ENCODE assay signal across 13 mouse cellular contexts in genomic region chr9:65015461-65016222, GRCm38 (mm10). TPM values are rescaled to one million over a fixed set of nuclear protein-coding genes. Genes with fewer than 3 reads are reported as not detected.
A peak's percentile ranks its signal among the peaks of the same experiment; 100 is the strongest.
DNase-seq lines count a peak whose midpoint lies in the region; ATAC-seq and TF ChIP-seq lines count a peak whose summit lies in the region.
"Had no signal": no experiment of that assay in that cellular context is flagged by ENCODE, and none has a peak within 500 bp of the region (broad histone marks: within the 10 kb centered on the region; RNA-seq: fewer than 3 reads in every experiment).

No protein-coding gene starts in this region.

- no peak for TF ChIP-seq CTCF in forebrain, postnatal 0 days (IDR thresholded peaks at IDR 0.05; ENCODE audit: low read depth)
- no peak for TF ChIP-seq CTCF in liver, adult 2 months (IDR thresholded peaks at IDR 0.05; ENCODE audit: low read depth, low read length)

- no peak for ATAC-seq in forebrain, postnatal 0 days
- no peak for ATAC-seq in forebrain, embryonic 13.5 days
- no peak for ATAC-seq in liver, embryonic 11.5 days (replicated peaks; ENCODE audit: low FRiP score)
- ATAC-seq in hindbrain, embryonic 15.5 days (ENCODE audit: low FRiP score, low read depth), result no peak
- ATAC-seq: CD4-positive, CD25-positive, alpha-beta regulatory T cell, adult 4 months had no signal

- no peak for TF ChIP-seq POLR2A in liver, adult 2 months (IDR thresholded peaks at IDR 0.05; ENCODE audit: extremely low read depth, insufficient read depth, low read length)

- H3K4me1 ChIP-seq in forebrain, postnatal 0 days (ENCODE audit: insufficient read depth), result peaks cover 35% of the 10 kb centered on the region
- peaks cover 56% of the 10 kb centered on the region for H3K4me1 ChIP-seq in forebrain, embryonic 13.5 days
- H3K4me1 ChIP-seq in liver, adult 2 months (ENCODE audit: control insufficient read depth, insufficient read depth, low read length), result peaks cover 35% of the 10 kb centered on the region
- peaks cover 38% of the 10 kb centered on the region for H3K4me1 ChIP-seq in liver, embryonic 11.5 days (replicated peaks; ENCODE audit: control insufficient read depth, insufficient read depth, low read length)
- peaks cover 59% of the 10 kb centered on the region for H3K4me1 ChIP-seq in hindbrain, embryonic 15.5 days (replicated peaks)
- peaks cover 22% of the 10 kb centered on the region for H3K4me1 ChIP-seq in limb, embryonic 10.5 days
- H3K4me1 ChIP-seq: stomach, embryonic 15.5 days had no signal

- no peak overlapping the region for H3K4me2 ChIP-seq in forebrain, postnatal 0 days (ENCODE audit: low read depth)
- H3K4me2 ChIP-seq in forebrain, embryonic 13.5 days, result no peak overlapping the region
- H3K4me2 ChIP-seq in liver, embryonic 11.5 days, result no peak overlapping the region
- H3K4me2 ChIP-seq in hindbrain, embryonic 15.5 days, result no peak overlapping the region
- H3K4me2 ChIP-seq: stomach, embryonic 15.5 days had no signal

- no peaks in the 10 kb centered on the region for H3K9me3 ChIP-seq in forebrain, postnatal 0 days (ENCODE audit: low read length)
- no peaks in the 10 kb centered on the region for H3K9me3 ChIP-seq in forebrain, embryonic 13.5 days (replicated peaks)
- no peaks in the 10 kb centered on the region for H3K9me3 ChIP-seq in liver, embryonic 11.5 days (ENCODE audit: control insufficient read depth, low read length)
- H3K9me3 ChIP-seq in hindbrain, embryonic 15.5 days, result no peaks in the 10 kb centered on the region
- no peaks in the 10 kb centered on the region for H3K9me3 ChIP-seq in limb, embryonic 10.5 days (replicated peaks)
- H3K9me3 ChIP-seq: neural tube, embryonic 12.5 days; stomach, embryonic 15.5 days had no signal

- no peak for DNase-seq in forebrain, postnatal 0 days
- DNase-seq in liver, adult 2 months (ENCODE audit: extremely low read depth, low read depth, low spot score), result peak; percentile 50
- DNase-seq in liver, embryonic 11.5 days (ENCODE audit: low spot score), result no peak
- peak; percentile 55 for DNase-seq in MN1 (ENCODE audit: low spot score)
- DNase-seq in limb, embryonic 10.5 days (ENCODE audit: low spot score), result no peak
- no peak for DNase-seq in left cerebral cortex, adult 11 months (ENCODE audit: low spot score)
- DNase-seq: cerebellum, postnatal 36 days; kidney, adult 18-20 months had no signal

- H3K4me3 ChIP-seq in forebrain, postnatal 0 days (ENCODE audit: low read depth, low read length), result no peak overlapping the region
- H3K4me3 ChIP-seq in forebrain, embryonic 13.5 days, result no peak overlapping the region
- H3K4me3 ChIP-seq in liver, adult 2 months (ENCODE audit: insufficient read depth, low read depth, low read length), result no peak overlapping the region
- no peak overlapping the region for H3K4me3 ChIP-seq in liver, embryonic 11.5 days (ENCODE audit: low read depth, low read length)
- no peak overlapping the region for H3K4me3 ChIP-seq in hindbrain, embryonic 15.5 days
- no peak overlapping the region for H3K4me3 ChIP-seq in limb, embryonic 10.5 days
- H3K4me3 ChIP-seq: neural tube, embryonic 12.5 days; stomach, embryonic 15.5 days had no signal

- peak overlapping the region; percentile 51; the same call in 1 of the 2 replicates for H3K27ac ChIP-seq in forebrain, postnatal 0 days (ENCODE audit: low read depth, low read length)
- no peak overlapping the region for H3K27ac ChIP-seq in forebrain, embryonic 13.5 days
- peak overlapping the region; percentile 54 for H3K27ac ChIP-seq in liver, adult 2 months (replicated peaks; ENCODE audit: insufficient read depth, low read depth, low read length)
- H3K27ac ChIP-seq in liver, embryonic 11.5 days (ENCODE audit: low read depth, low read length), result no peak overlapping the region
- peak overlapping the region; percentile 75 for H3K27ac ChIP-seq in hindbrain, embryonic 15.5 days (replicated peaks)
- no peak overlapping the region for H3K27ac ChIP-seq in limb, embryonic 10.5 days
- H3K27ac ChIP-seq: neural tube, embryonic 12.5 days; stomach, embryonic 15.5 days had no signal

- H3K36me3 ChIP-seq in forebrain, postnatal 0 days (ENCODE audit: insufficient read depth), result no peaks in the 10 kb centered on the region; the same call in 1 of the 2 replicates
- H3K36me3 ChIP-seq in forebrain, embryonic 13.5 days (ENCODE audit: poor library complexity, severe bottlenecking), result 0 out of 2 replicates have a peak, but pooled peaks cover 3% of the 10 kb centered on the region
- no peaks in the 10 kb centered on the region for H3K36me3 ChIP-seq in liver, adult 2 months (ENCODE audit: control insufficient read depth, insufficient read depth, low read length)
- no peaks in the 10 kb centered on the region for H3K36me3 ChIP-seq in liver, embryonic 11.5 days (ENCODE audit: control insufficient read depth, insufficient read depth, low read length)
- no peaks in the 10 kb centered on the region for H3K36me3 ChIP-seq in hindbrain, embryonic 15.5 days
- H3K36me3 ChIP-seq in limb, embryonic 10.5 days, result peaks cover 14% of the 10 kb centered on the region
- H3K36me3 ChIP-seq: neural tube, embryonic 12.5 days; stomach, embryonic 15.5 days had no signal

- peaks cover 50% of the 10 kb centered on the region for H3K79me2 ChIP-seq in liver, adult 2 months (ENCODE audit: control insufficient read depth, insufficient read depth, low read length)

- WGBS in forebrain, postnatal 0 days, result 50% methylated on average over 7 of the region's 7 CpGs
- WGBS in forebrain, embryonic 13.5 days, result 79% methylated on average over 7 of the region's 7 CpGs
- 28% methylated on average over 7 of the region's 7 CpGs for WGBS in liver, adult 2 months
- WGBS in liver, embryonic 11.5 days, result 73% methylated on average over 7 of the region's 7 CpGs
- 69% methylated on average over 7 of the region's 7 CpGs for WGBS in hindbrain, embryonic 15.5 days
- 94% methylated on average over 7 of the region's 7 CpGs for WGBS in limb, embryonic 10.5 days

- no peaks in the 10 kb centered on the region for H3K27me3 ChIP-seq in forebrain, postnatal 0 days (ENCODE audit: insufficient read depth, low read length)
- H3K27me3 ChIP-seq in forebrain, embryonic 13.5 days, result no peaks in the 10 kb centered on the region
- no peaks in the 10 kb centered on the region for H3K27me3 ChIP-seq in liver, adult 2 months (ENCODE audit: control insufficient read depth, insufficient read depth, low read length)
- no peaks in the 10 kb centered on the region for H3K27me3 ChIP-seq in liver, embryonic 11.5 days (replicated peaks; ENCODE audit: control insufficient read depth, insufficient read depth, low read length)
- H3K27me3 ChIP-seq in hindbrain, embryonic 15.5 days, result no peaks in the 10 kb centered on the region
- H3K27me3 ChIP-seq in limb, embryonic 10.5 days (ENCODE audit: low read depth, poor library complexity, severe bottlenecking), result no peaks in the 10 kb centered on the region
- H3K27me3 ChIP-seq: neural tube, embryonic 12.5 days; stomach, embryonic 15.5 days had no signal

- H3K9ac ChIP-seq in forebrain, postnatal 0 days, result no peak overlapping the region
- no peak overlapping the region for H3K9ac ChIP-seq in forebrain, embryonic 13.5 days
- no peak overlapping the region for H3K9ac ChIP-seq in liver, adult 2 months (ENCODE audit: low read depth, low read length)
- no peak overlapping the region for H3K9ac ChIP-seq in liver, embryonic 11.5 days (ENCODE audit: low read depth, low read length)
- no peak overlapping the region for H3K9ac ChIP-seq in hindbrain, embryonic 15.5 days
- H3K9ac ChIP-seq: neural tube, embryonic 12.5 days; stomach, embryonic 15.5 days had no signal

RNA-seq across cellular contexts. Expression of gene Hacd3, which starts 5.9 kb away (rescaled TPM):
- 180 and 182 TPM in 2 replicates for total RNA-seq in forebrain, postnatal 0 days (2014; rRNA removed)
- 117 and 165 TPM in 2 replicates for polyA plus RNA-seq in forebrain, postnatal 0 days (2015; fragmentation: Nextera tagmentation; extraction: Ambion mirVana)
- 151 and 159 TPM in 2 replicates for polyA plus RNA-seq in forebrain, embryonic 13.5 days (2015; fragmentation: Nextera tagmentation; extraction: Ambion mirVana)
- 165 TPM in 2 replicates for total RNA-seq in liver, adult 2 months (2014; rRNA removed)
- 67.7 and 68.6 TPM in 2 replicates for polyA plus RNA-seq in liver, adult 2 months (2012; rRNA removed)
- polyA plus RNA-seq in liver, embryonic 11.5 days (2014; fragmentation: Nextera tagmentation; extraction: Ambion mirVana), result 83.6 and 95.4 TPM in 2 replicates
- polyA plus RNA-seq in hindbrain, embryonic 15.5 days (2015; fragmentation: Nextera tagmentation; extraction: Ambion mirVana), result 219 and 223 TPM in 2 replicates
- 99.9 and 105 TPM in 2 replicates for polyA plus RNA-seq in limb, embryonic 10.5 days (2016; fragmentation: Nextera tagmentation; extraction: Ambion mirVana)

RNA-seq across cellular contexts. Expression of gene Dpp8, which starts 16.6 kb away (rescaled TPM):
- 90.4 and 111 TPM in 2 replicates for total RNA-seq in forebrain, postnatal 0 days (2014; rRNA removed)
- 21.2 and 25.6 TPM in 2 replicates for polyA plus RNA-seq in forebrain, postnatal 0 days (2015; fragmentation: Nextera tagmentation; extraction: Ambion mirVana)
- 34.9 and 41.2 TPM in 2 replicates for polyA plus RNA-seq in forebrain, embryonic 13.5 days (2015; fragmentation: Nextera tagmentation; extraction: Ambion mirVana)
- 42.8 and 46.2 TPM in 2 replicates for total RNA-seq in liver, adult 2 months (2014; rRNA removed)
- polyA plus RNA-seq in liver, adult 2 months (2012; rRNA removed), result 18.8 and 20.4 TPM in 2 replicates
- polyA plus RNA-seq in liver, embryonic 11.5 days (2014; fragmentation: Nextera tagmentation; extraction: Ambion mirVana), result 30.9 and 36.7 TPM in 2 replicates
- 39.5 and 39.6 TPM in 2 replicates for polyA plus RNA-seq in hindbrain, embryonic 15.5 days (2015; fragmentation: Nextera tagmentation; extraction: Ambion mirVana)
- polyA plus RNA-seq in limb, embryonic 10.5 days (2016; fragmentation: Nextera tagmentation; extraction: Ambion mirVana), result 36.7 and 43.3 TPM in 2 replicates

RNA-seq across cellular contexts. Expression of gene Ints14, which starts 54.9 kb away (rescaled TPM):
- 33.9 and 37.5 TPM in 2 replicates for total RNA-seq in forebrain, postnatal 0 days (2014; rRNA removed)
- polyA plus RNA-seq in forebrain, postnatal 0 days (2015; fragmentation: Nextera tagmentation; extraction: Ambion mirVana), result 33.4 and 34.6 TPM in 2 replicates
- 50.4 and 57.4 TPM in 2 replicates for polyA plus RNA-seq in forebrain, embryonic 13.5 days (2015; fragmentation: Nextera tagmentation; extraction: Ambion mirVana)
- 5.4 and 6.7 TPM in 2 replicates for total RNA-seq in liver, adult 2 months (2014; rRNA removed)
- 4.7 and 5.7 TPM in 2 replicates for polyA plus RNA-seq in liver, adult 2 months (2012; rRNA removed)
- polyA plus RNA-seq in liver, embryonic 11.5 days (2014; fragmentation: Nextera tagmentation; extraction: Ambion mirVana), result 58.4 and 69.8 TPM in 2 replicates
- polyA plus RNA-seq in hindbrain, embryonic 15.5 days (2015; fragmentation: Nextera tagmentation; extraction: Ambion mirVana), result 33.3 and 35.8 TPM in 2 replicates
- polyA plus RNA-seq in limb, embryonic 10.5 days (2016; fragmentation: Nextera tagmentation; extraction: Ambion mirVana), result 74.8 and 78.4 TPM in 2 replicates

Comparison
In these comparisons a context has a peak if more than half of its experiments do, and no peak if none do; other contexts are left out.
1. DNase-seq: peak in liver, adult 2 months (single experiment) and MN1 (single experiment); none in forebrain, postnatal 0 days (single experiment), liver, embryonic 11.5 days (single experiment), limb, embryonic 10.5 days (single experiment) and left cerebral cortex, adult 11 months (single experiment).
2. H3K27ac ChIP-seq: peak in forebrain, postnatal 0 days (single experiment), liver, adult 2 months (single experiment) and hindbrain, embryonic 15.5 days (single experiment); none in forebrain, embryonic 13.5 days (single experiment), liver, embryonic 11.5 days (single experiment) and limb, embryonic 10.5 days (single experiment).